Mouse (Mus musculus) megakaryocyte, embryonic 14.5 days (primary cell): ENCODE data around the gene N4bp1.

ENCODE experiments used
- FLI1 ChIP-seq: IDR thresholded peaks from 2 replicates; pipeline ENCODE4 v1.6.1; 2012; ENCODE audit warnings: low read length, inconsistent platforms, mixed read lengths
- GATA1 ChIP-seq: IDR thresholded peaks from 3 replicates; pipeline ENCODE4 v1.6.1; 2012; ENCODE audit warnings: mixed read lengths, low read length, inconsistent platforms, borderline replicate concordance

DNA sequence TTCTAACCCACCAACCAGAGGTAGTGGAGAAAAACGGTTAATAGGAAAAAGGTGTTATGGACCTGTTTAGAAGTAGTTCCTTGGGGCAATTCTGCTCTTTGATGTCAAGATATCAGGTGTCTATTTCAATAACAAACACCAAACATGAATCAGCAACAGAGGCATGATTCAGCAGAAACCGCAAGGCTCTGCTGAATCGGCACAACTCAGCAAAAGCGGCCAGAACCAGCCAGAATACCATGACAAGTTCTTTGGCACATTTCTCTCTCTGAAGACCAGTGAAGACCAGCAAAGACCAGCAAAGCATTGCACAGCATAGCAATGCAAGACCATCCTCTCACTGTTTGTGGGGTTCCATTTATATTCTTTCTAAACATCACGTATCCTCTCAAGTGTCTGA, 57.9 kb downstream of the N4bp1 start:
- TF ChIP-seq GATA1 (no peak), FLI1 (no peak)
